Mouse (Mus musculus) heart, adult 2 months (tissue): ENCODE measurements around the gene C2cd4b.

ENCODE experiments used
- CTCF ChIP-seq: fragments of 200-600 bp; IDR thresholded peaks from 2 replicates; pipeline ENCODE4 v1.8.1; 2022; ENCODE audit warnings: antibody characterized with exemption, mild to moderate bottlenecking, moderate library complexity
- EP300 ChIP-seq: fragments of 200-500 bp; IDR thresholded peaks from 2 replicates; pipeline ENCODE4 v1.6.1; 2011; ENCODE audit warnings: low read depth, low read length, control low read depth; ENCODE audit not compliant: insufficient read depth
- POLR2A ChIP-seq: fragments of 200-500 bp; IDR thresholded peaks from 2 replicates; pipeline ENCODE4 v1.6.1; 2011; ENCODE audit warnings: mild to moderate bottlenecking, low read depth, low read length, control low read depth; ENCODE audit not compliant: insufficient read depth

GRCm38 (mm10) chr9:67711051-67711877, 48.0 kb upstream of the C2cd4b start:
- no peak for TF ChIP-seq POLR2A
- peak; percentile 98 for TF ChIP-seq CTCF
- TF ChIP-seq EP300 = 0 out of 2 replicates have a peak, but pooled peaks have one; percentile 41
